Mouse (Mus musculus) adrenal gland, postnatal 14 days (tissue): ENCODE measurements around the gene Lamb3. TPM values are rescaled to one million over a fixed set of nuclear protein-coding genes. Genes with fewer than 3 reads are reported as not detected.

Experiments used
- DNase-seq: peaks from one replicate; pipeline ENCODE4 v3.0.0; 2021; ENCODE audit warnings: mixed read lengths
- total RNA-seq: library from RNA; stranded (reverse); gene quantifications from 2 replicates; pipeline ENCODE4 v1.2.3, GENCODE M21; 2021

Gene Lamb3
- total RNA-seq, 1 experiment from 2014 or later = 1.0 TPM

DNA sequence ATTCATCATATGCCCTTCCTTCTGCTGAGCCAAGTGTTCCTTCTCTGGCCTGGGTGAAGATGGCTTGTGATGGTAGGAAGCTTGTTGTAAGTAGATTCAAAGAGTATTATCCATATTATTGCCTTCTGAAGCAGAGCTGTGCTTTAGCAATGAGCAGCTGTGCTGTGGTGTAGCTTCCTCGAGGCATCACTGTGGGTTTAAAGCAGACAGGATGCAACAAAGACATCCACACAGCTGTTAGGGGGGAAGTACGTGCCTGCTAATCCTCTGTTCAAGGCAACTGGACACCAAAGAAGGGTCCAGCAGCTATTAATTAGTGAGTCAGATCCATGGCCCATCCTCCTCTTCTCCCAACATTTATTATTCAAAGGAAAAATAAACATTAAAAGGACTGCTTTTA lies 137.5 kb downstream of the Lamb3 start:
- no peak for DNase-seq

DNA sequence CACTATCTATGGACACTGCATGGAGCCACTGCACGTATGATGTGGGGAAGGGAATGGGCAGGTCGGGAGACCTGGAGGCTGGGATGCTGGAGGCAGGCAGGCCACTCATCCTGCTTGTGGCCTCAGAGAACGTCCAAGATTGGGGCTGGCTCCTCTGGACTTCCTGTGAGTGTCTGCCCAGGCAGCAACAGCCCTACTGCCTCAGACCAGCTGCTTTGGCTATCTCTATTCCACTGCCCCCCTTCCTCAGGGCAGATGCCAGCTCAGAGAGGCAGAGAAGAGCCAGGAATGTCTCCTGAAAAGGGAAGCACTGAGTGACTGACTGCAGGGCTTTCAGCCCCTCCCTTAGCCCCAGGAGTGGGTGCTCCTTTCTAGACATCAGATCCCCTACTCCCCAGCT lies 139.4 kb downstream of the Lamb3 start:
- DNase-seq = no peak

DNA sequence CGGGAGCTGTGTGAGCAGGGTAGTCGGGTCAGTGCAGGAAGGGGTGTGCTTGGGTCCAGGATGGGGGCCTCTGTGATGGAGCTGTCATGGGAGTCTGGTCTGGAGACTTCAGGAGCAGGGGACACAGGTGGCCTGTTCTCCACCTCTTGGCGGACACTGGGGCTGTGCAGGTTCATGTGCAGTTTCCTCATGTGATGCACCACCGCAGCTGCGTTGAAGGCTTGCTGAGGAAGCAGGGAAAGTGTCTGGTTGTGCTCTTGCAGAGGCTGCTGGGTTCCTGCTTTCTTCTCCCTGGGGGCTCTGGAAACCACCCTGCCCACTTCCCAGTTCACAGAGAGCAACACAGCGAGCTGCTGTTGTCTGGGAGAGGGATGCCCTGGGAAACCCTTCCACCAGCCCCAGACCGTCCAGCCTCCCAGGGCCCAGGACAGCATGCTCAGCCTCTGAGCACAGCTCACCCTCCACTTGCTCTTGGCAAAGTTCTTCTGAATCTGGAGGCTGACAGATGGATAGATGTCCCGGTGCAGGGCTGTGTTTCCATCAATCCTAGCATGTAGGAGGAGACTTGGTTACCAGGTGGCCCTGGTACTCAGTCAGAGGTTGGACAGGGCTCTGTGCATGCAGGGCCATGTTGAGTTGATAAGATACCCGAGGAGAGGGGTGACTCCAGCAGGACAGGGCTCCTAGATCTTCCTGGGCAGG lies 140.9 kb downstream of the Lamb3 start:
- no peak for DNase-seq

GRCm38 (mm10) chr1:193349702-193350545 lies 142.4 kb downstream of the Lamb3 start:
- no peak for DNase-seq

GRCm38 (mm10) chr1:193350546-193350801 lies 143.0 kb downstream of the Lamb3 start:
- no peak for DNase-seq

DNA sequence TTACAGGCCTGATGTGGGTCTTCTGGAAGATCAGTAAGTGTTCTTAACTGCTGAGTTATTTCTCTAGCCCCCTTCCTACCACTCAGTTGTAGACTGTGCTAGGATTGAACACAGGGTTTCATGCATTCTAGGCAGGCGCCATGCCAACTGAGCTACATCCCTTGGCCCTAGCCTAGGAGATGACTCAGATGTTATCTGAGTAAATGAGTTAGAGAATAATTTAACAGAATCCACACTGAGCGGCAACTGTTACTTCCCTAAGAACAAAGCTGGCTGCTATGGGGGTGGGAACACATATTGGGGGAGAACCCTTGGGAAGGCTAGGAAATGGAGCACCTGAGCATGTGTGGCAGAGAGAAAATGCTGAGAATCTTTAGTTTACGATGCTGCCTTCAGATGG lies 144.1 kb downstream of the Lamb3 start:
- peak; percentile 45 for DNase-seq

DNA sequence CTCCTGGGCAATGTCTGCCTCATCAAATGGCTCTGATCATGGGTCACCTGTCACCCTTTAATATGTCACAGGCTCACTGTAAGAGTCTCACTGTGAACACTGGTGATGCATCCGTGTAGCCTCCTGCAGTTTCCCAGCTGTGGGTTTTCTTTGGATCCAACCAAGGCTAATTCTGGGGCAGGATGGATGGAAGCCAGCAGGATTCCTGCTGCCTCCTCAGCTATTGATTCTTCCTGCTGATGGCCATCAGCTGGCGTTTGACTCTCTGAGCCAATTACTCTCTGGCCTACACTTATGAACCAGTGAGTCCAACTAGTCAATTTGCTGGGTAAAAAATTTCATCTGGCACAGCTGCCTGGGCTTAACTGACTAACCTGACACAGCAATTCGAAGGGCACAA lies 151.7 kb downstream of the Lamb3 start:
- no peak for DNase-seq

DNA sequence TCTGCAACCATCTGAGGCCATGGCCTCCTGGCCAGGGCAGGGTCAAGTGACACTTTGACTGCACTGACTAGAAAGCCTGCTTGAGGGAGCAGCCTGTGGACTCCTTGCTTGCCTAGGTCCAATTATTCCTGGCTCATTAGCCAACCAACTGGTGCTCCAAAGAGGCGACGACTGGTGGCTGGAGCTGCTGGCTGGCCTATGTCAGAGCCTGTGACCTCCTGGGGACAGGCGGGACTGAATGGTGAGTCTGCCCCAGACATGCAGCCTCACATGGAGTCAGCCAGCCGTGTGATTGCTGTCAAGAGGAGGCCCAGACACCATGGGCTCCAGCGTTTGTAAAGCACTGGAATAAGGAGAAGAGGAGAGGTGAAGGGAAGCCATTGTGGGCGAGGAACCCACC lies 153.7 kb downstream of the Lamb3 start:
- no peak for DNase-seq

- DNase-seq = no peak
Measured at GRCm38 (mm10) chr1:193362078-193362477, 154.6 kb downstream of the Lamb3 start.

- DNase-seq = peak; percentile 63
Measured at GRCm38 (mm10) chr1:193363801-193364231, 156.3 kb downstream of the Lamb3 start.

GRCm38 (mm10) chr1:193368055-193368454 lies 160.6 kb downstream of the Lamb3 start:
- DNase-seq = peak; percentile 10

GRCm38 (mm10) chr1:193369091-193369490 lies 161.6 kb downstream of the Lamb3 start:
- no peak for DNase-seq

DNA sequence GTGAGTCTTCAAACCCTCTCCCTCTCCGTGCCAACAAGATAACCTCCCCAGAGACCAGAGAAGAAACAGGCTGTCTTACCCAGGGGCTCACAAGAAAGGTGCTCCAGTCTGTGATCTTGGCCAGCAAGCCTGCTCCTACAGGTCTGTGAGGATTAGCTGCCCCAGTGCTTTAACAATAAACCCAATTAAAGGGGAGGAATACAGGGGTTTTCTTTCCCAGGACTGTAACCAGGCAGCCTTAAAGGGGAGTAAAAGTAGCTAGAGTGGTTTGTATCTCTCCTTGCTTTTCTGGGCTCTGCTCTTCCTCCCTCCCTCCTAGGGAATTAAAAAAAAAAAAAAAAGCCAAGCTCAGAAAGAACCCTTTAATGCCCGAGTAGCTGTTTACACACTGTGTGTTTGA lies 162.6 kb downstream of the Lamb3 start, which contains the start of gene Camk1g:
Gene Camk1g (minus strand): TSS at position 203 of the 400 bp plus-strand sequence.
- DNase-seq = no peak

- no peak for DNase-seq
Measured at GRCm38 (mm10) chr1:193373906-193374413, 166.5 kb downstream of the Lamb3 start.

- peak; percentile 58 for DNase-seq
Measured at GRCm38 (mm10) chr1:193376478-193377134, 169.1 kb downstream of the Lamb3 start.

DNA sequence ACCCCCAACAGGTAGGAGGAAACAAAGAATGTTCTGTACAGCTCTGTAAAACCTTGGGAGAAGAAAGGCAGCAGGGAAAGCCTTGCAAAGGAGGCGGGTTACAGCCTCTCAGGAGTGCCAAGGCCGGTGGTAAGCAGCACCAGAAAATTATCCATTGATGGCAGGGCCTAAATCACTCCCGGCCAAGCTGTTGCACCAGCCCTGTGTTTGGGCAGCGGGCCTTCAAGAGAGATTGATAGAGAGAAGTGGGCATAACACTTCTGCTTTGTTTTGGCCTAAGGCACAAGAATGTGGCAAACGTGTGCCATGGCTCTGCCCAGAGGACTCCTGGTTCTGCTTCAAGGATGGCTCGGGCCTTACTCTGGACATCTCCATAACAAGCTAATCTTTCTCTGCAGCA lies 172.1 kb downstream of the Lamb3 start:
- DNase-seq = peak; percentile 16

DNA sequence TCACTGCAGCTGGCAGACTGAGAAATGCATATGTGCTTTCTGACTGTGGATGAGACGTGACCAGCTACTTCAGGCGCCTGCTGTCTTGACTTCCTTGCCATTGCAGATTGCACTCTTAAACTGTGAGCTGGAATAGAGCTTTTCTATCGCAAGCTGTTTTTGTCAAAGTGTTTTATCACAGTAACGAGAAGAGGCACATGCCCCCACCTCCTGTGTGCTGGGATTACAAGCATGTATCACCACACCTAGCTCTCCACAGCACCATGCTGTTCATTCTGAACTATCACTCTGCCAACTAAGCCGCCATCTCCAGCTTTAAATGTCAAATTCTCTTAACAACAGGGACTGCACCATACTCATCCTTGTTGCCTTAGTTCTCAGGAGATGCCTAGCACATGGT lies 173.4 kb downstream of the Lamb3 start:
- no peak for DNase-seq

GRCm38 (mm10) chr1:193381597-193382404 lies 174.3 kb downstream of the Lamb3 start:
- DNase-seq = no peak

DNA sequence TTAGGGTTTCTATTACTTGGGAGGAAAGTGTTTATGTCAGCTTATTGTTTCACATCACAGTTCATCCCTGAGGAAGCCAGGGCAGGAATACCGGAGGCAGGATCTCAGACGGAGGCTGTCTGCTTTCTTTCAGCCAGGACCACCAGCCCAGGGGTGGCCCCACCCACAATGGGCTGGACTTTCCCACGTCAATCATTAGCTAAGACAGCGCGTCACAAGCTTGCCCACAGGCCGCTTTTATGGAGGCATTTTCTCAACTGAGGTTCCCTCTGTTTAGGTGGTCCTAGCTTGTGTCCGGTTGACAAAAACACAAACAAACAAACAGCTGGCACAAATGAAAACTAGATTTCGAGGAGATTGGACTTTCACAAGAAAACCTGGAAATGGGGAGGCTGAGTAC lies 174.9 kb downstream of the Lamb3 start:
- DNase-seq = no peak

DNA sequence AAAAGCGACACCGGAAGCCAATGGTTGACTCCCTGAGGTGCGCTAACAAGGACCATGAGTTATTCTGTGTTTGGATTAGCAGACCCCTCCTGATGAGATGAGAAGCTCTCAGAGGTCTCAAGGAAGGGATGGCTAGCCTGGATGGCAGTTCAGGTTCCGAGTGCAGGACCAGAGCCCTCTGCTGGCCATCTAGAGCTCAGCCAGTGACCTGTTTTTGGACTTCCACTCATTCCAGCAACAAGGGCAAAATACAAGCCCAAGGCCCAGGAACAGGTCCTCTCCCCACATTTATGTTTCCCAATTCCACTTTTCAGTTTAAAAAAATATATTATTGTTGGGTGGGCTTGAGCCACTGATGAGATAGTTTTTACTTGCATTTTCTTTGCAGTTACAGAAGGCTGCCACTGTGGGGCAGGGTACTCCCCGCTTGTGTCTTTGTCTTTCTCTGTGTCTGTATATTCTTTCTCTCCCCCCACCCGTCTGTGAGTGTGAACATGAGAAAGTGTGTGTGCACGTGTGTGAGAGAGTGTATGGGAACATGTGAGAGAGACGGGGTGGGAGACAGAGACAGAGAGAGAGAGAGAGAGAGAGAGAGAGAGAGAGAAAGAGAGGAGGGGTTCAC lies 175.5 kb downstream of the Lamb3 start:
- DNase-seq = peak; percentile 49

DNA sequence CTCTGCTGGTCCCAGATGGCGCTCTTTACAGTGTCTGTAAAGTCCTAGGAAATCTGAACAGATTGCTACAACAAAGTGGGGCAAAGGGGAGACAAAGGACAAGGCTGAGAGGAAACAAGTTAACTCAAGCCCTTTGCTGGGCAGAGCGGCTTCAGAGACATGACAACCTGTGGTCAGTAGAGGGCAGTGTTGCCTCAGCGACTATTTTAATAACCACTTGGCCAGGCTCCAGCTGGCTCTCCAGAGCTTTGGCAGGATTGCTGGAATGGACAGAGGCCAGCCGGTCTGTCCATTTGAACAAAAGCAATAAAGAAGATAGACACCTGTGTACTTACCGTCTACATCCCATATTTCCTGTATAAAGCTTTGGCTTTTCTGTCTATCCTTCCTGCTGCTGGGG lies 178.6 kb downstream of the Lamb3 start:
- peak; percentile 91 for DNase-seq

DNA sequence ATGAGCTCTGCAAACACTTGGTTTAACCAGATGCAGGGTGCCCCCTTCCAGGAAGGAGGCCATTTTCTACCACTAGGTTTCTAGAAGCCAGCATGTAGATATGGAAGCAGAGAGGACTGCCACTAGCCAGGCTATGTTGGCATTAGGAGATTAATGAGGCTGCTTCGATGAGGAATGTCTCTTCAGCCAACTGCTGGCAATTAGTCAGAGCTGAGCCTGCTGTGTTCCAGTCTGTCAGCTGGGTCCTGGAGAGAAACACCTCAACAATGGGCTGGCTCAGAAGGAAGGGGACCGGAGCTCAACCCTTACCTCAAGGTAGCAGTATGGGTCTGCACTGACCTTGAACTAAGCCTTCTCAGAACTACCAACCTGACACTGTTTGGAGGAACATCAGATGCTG lies 179.7 kb downstream of the Lamb3 start:
- DNase-seq = no peak
